Mouse (Mus musculus): ENCODE data around the gene Ccdc187.
A peak's percentile ranks its signal among the peaks of the same experiment; 100 is the strongest.

Gene Ccdc187

GRCm38 (mm10) chr2:26214526-26214925, 79.8 kb downstream of the Ccdc187 start:
- no peak for DNase-seq (ENCODE audit: low spot score)

GRCm38 (mm10) chr2:26209566-26209965, 84.8 kb downstream of the Ccdc187 start:
- no peak for DNase-seq (ENCODE audit: low spot score)

- DNase-seq (ENCODE audit: low spot score), result peak; percentile 92
These were observed 86.1 kb downstream of the Ccdc187 start, which contains the start of gene Lhx3 for GRCm38 (mm10) chr2:26208126-26208789. Gene Lhx3, minus strand, starts transcription at chr2:26208289.

GRCm38 (mm10) chr2:26207559-26207958, 86.8 kb downstream of the Ccdc187 start:
- DNase-seq (ENCODE audit: low spot score), result no peak

DNA sequence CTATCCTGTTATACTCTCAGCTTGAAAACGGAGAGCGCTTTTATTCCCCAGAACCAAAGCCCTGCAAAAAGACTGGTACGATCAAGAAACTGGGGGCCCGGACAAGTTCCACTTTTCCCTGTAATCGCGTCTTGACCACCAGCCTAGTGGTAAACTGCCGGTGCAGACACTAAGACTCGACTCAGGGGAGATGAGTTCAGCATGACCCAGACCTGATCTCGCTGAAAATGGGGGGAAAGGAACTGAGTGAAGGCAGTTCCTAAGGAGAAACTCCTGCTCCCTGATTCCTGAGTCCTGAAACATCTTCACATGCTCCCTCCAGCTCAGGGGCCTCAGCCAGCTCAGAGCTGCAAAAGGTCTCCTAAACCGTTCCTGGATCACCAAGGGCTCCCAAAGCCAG, 88.6 kb downstream of the Ccdc187 start:
- DNase-seq (ENCODE audit: low spot score), result no peak

- peak; percentile 62 for DNase-seq (ENCODE audit: low spot score)
These were observed 89.2 kb downstream of the Ccdc187 start for GRCm38 (mm10) chr2:26205126-26205525.

DNA sequence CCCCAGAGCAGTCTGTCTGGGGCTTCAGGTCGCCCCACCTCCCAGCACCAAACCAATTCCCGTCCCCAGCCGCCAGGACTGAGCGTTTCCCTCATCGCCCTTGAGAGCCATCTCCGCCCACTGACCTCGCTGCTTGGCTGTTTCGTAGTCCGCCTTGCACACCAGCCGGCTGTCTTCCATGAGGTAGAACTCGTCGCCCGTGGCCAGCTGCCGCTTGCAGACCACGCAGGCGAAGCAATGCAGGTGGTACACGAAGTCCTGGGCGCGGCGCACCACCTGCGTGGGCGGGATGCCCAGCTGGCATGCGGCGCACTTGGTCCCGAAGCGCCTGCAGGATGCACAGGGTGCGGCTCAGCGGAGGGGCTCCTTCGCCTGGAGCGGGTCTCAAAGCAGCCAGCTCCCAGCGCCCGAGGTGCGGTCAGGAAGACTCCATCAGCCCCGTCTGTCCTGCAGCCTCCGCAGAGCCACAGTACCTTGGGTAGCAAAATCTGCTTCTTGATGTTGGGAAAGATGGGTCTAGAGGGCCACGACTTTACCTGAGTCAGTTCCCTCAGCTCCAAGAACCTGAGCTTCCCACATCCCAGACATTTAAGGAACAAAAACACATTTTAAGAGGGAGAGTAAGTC, 91.4 kb downstream of the Ccdc187 start:
- DNase-seq (ENCODE audit: low spot score), result peak; percentile 41

DNA sequence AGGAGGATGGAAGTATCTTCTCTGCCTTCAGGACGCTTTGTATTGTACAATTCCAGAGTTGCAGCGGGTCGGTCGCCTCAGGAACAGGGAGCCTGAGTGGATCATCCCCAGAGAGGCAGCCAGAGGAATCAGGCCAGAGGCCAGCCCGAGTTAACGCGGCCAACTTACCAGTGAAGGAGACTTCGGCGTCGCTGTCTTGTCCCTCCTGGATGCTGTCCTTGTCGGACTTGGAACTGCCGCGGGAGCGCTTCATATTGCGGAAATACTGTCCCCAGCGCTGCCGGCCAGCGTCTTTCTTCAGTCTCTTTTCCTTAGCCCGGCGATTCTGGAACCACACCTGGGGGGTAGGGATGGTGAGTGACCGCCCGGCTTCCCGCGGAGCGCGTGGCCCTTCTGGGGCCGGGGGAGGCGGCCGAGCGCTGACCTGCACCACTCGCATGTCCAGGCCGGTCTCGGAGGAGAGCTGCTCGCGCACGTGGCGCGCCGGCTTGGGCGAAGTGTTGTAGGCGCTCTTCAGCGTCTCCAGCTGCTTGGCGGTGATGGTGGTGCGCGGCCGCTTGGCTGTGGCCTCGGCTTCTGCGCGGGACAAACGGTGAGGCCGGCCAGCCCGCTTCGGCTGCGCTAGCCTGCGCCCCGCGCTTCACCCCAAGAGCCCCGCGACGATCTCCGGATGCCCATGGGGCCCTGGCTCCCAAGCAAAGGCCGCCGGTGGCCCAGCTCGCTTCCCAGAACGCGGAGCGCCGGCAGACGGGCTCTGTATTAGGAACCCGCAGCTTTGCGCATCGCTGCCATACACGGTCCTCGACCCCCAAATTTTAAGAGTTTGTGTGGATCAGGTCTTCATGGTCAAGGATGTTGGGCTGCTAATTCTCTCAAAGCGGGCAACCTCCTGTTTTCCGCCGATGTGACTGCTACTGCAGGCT, 92.2 kb downstream of the Ccdc187 start:
- DNase-seq (ENCODE audit: low spot score), result no peak

- no peak for DNase-seq (ENCODE audit: low spot score)
These were observed 95.9 kb downstream of the Ccdc187 start for GRCm38 (mm10) chr2:26198488-26198887.

DNA sequence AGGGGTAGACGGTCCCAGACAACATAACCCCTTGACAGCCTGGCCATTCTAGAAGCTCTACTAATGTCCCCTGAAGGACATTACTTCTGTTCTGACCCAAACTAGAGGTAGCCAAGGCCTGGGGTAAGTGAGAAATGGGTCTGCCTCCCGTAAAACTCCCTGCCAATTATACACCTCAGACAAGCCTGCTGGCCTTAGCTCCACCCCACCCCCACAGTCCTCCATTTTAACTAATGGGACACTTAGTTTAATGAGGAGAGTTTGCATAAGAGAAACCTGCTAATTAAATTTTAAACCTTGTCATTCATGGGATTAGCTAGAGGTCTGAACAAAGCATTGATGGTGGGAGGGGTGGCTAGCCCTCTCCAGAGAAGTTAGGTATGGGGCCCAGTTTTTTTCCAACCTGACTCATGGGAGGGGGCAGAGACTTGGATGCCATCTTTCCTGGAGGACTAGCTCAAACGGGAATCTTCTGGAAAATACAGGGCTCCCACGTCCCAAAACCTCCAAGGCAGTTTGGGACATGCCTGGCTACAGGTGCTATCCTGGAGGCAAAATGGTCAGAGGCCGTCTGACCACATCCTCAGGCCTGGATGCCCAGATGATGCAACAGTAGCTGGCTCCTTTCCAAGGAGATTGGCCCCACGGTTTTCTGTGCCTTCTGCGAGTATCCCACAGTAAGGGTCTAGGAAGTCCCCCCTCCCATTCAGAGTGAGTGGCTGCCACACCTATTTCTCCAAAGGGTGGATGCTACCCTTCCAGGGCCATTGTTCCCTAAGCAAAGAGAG, 99.6 kb downstream of the Ccdc187 start:
- no peak for DNase-seq (ENCODE audit: low spot score)
